Mouse (Mus musculus) liver, adult 2 months (tissue): ENCODE results near the gene Pard6a.

ENCODE experiments used
- CTCF ChIP-seq: fragments of 200-500 bp; IDR thresholded peaks from 2 replicates; pipeline ENCODE4 v1.5.1; 2011; ENCODE audit warnings: low read depth, low read length, control low read depth
- POLR2A ChIP-seq: fragments of 200-500 bp; IDR thresholded peaks from 2 replicates; pipeline ENCODE4 v1.6.1; 2011; ENCODE audit warnings: low read length, control low read depth; ENCODE audit not compliant: insufficient read depth; ENCODE audit errors: extremely low read depth

DNA sequence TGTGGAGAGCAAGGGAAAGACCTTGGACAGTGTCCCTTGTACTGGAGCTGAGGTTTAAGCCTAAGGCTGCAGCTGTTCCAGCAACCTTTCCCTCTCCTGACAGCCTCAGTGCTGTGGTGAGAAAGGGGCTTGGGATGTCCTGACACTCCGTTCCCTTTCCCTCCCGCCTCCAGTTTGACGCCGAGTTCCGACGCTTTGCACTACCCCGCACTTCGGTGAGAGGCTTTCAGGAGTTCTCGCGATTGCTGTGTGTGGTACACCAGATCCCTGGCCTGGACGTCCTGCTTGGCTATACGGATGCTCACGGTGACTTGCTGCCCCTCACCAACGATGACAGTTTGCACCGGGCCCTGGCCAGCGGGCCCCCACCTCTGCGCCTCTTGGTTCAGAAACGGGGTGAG lies 1.1 kb downstream of the Pard6a start:
- no peak for TF ChIP-seq CTCF
- TF ChIP-seq POLR2A, result no peak
